Mouse (Mus musculus) midbrain, embryonic 10.5 days (tissue): Measurements from ENCODE around the gene Uts2r. TPM values are rescaled to one million over a fixed set of nuclear protein-coding genes. Genes with fewer than 3 reads are reported as not detected.

ENCODE experiments used
- polyA plus RNA-seq: library from polyadenylated mRNA; unstranded; fragments of >200 nt; fragmentation: Nextera tagmentation; extraction: Ambion mirVana; gene quantifications from 2 replicates; pipeline ENCODE4 v1.2.1, GENCODE M21; 2016

Uts2r gene
- polyA plus RNA-seq, 1 experiment from 2014 or later: 0.06 TPM

Other genes with a start within 250 kb of the Uts2r start
- 5.9 and 6.2 TPM in 2 replicates for gene Ccdc57, start 227.4 kb upstream of the Uts2r start, polyA plus RNA-seq
- gene Slc16a3, start 211.8 kb upstream of the Uts2r start, polyA plus RNA-seq: 120 and 215 TPM in 2 replicates
- 120 and 136 TPM in 2 replicates for gene Csnk1d, start 168.9 kb upstream of the Uts2r start, polyA plus RNA-seq
- not detected in 2 replicates for gene Cd7, start 120.9 kb upstream of the Uts2r start, polyA plus RNA-seq
- not detected in 2 replicates for gene Sectm1b, start 96.7 kb upstream of the Uts2r start, polyA plus RNA-seq
- gene Sectm1a, start 79.1 kb upstream of the Uts2r start, polyA plus RNA-seq: not detected in 2 replicates
- gene Tex19.2, start 41.6 kb upstream of the Uts2r start, polyA plus RNA-seq: not detected in 2 replicates
- 0.06 TPM in 1 of 2 replicates, not detected in the other for gene Tex19.1, start 14.1 kb upstream of the Uts2r start, polyA plus RNA-seq
- 5.1 and 6.6 TPM in 2 replicates for gene Hexdc, start 44.2 kb downstream of the Uts2r start, polyA plus RNA-seq
- 23.8 and 25.9 TPM in 2 replicates for gene Ogfod3, start 44.4 kb downstream of the Uts2r start, polyA plus RNA-seq
- gene Cybc1, start 69.1 kb downstream of the Uts2r start, polyA plus RNA-seq: 35.2 and 39.0 TPM in 2 replicates
- 59.3 and 71.0 TPM in 2 replicates for gene Narf, start 77.0 kb downstream of the Uts2r start, polyA plus RNA-seq
- 8.8 TPM in 2 replicates for gene Foxk2, start 99.7 kb downstream of the Uts2r start, polyA plus RNA-seq
- 100 and 103 TPM in 2 replicates for gene Wdr45b, start 194.2 kb downstream of the Uts2r start, polyA plus RNA-seq
- gene Rab40b, start 228.0 kb downstream of the Uts2r start, polyA plus RNA-seq: 1.3 and 2.0 TPM in 2 replicates